Mouse (Mus musculus): ENCODE data around the gene Ache.
A peak's percentile ranks its signal among the peaks of the same experiment; 100 is the strongest.

Gene Ache

GRCm38 (mm10) chr5:137295712-137296111 lies 8.4 kb downstream of the Ache start:
- no peak for DNase-seq

- no peak for DNase-seq
These were observed 9.8 kb downstream of the Ache start for GRCm38 (mm10) chr5:137297126-137297525.

GRCm38 (mm10) chr5:137299240-137299639 lies 11.9 kb downstream of the Ache start:
- DNase-seq, result no peak

GRCm38 (mm10) chr5:137301253-137301652 lies 13.9 kb downstream of the Ache start:
- peak; percentile 55 for DNase-seq

GRCm38 (mm10) chr5:137303609-137304008 lies 16.3 kb downstream of the Ache start:
- no peak for DNase-seq

- no peak for DNase-seq
These were observed 16.8 kb downstream of the Ache start for GRCm38 (mm10) chr5:137304165-137304564.

- no peak for DNase-seq
These were observed 17.5 kb downstream of the Ache start for GRCm38 (mm10) chr5:137304816-137305215.

GRCm38 (mm10) chr5:137305822-137306221 lies 18.5 kb downstream of the Ache start:
- no peak for DNase-seq

GRCm38 (mm10) chr5:137306439-137307005 lies 19.2 kb downstream of the Ache start:
- DNase-seq, result no peak

- DNase-seq, result peak; percentile 95
These were observed 20.0 kb downstream of the Ache start, which contains the start of gene Srrt for GRCm38 (mm10) chr5:137307071-137307912. Gene Srrt (minus strand): TSS chr5:137307674.

GRCm38 (mm10) chr5:137308356-137308755 lies 21.0 kb downstream of the Ache start:
- DNase-seq, result no peak

GRCm38 (mm10) chr5:137313466-137314192 lies 26.3 kb downstream of the Ache start:
- no peak for DNase-seq

- peak; percentile 93 for DNase-seq
These were observed 27.1 kb downstream of the Ache start, which contains the start of gene Trip6 for GRCm38 (mm10) chr5:137314193-137315083. Gene Trip6 (minus strand): TSS chr5:137314404.

GRCm38 (mm10) chr5:137315084-137315903 lies 28.0 kb downstream of the Ache start:
- DNase-seq, result peak; percentile 52

GRCm38 (mm10) chr5:137317361-137317760 lies 30.0 kb downstream of the Ache start:
- DNase-seq, result no peak

- peak; percentile 58 for DNase-seq
These were observed 31.3 kb downstream of the Ache start for GRCm38 (mm10) chr5:137318570-137318969.

- no peak for DNase-seq
These were observed 33.7 kb downstream of the Ache start for GRCm38 (mm10) chr5:137320996-137321395.

GRCm38 (mm10) chr5:137330910-137331309 lies 43.6 kb downstream of the Ache start:
- no peak for DNase-seq

GRCm38 (mm10) chr5:137332857-137333511 lies 45.7 kb downstream of the Ache start:
- no peak for DNase-seq

GRCm38 (mm10) chr5:137333512-137334174 lies 46.3 kb downstream of the Ache start, which contains the start of gene Slc12a9:
Gene Slc12a9 (minus strand): TSS chr5:137333597.
- DNase-seq, result peak; percentile 97
